Mouse (Mus musculus) thymus, adult 2 months (tissue): ENCODE results near the gene Sdr39u1. TPM values are rescaled to one million over a fixed set of nuclear protein-coding genes. Genes with fewer than 3 reads are reported as not detected.
A peak's percentile ranks its signal among the peaks of the same experiment; 100 is the strongest.

Experiments used
- DNase-seq: peaks from one replicate; pipeline ENCODE4 v3.0.0; 2021
- H3K27ac ChIP-seq: fragments of 200-500 bp; 2 replicates; pipeline ENCODE4 v1.5.1; 2012; ENCODE audit warnings: low read length, control low read depth; ENCODE audit not compliant: control insufficient read depth, insufficient read depth
- H3K27me3 ChIP-seq: fragments of 200-500 bp; 2 replicates; pipeline ENCODE4 v1.6.1; 2012; ENCODE audit warnings: mild to moderate bottlenecking, low read length, moderate library complexity, mixed read lengths; ENCODE audit not compliant: control insufficient read depth, insufficient read depth
- H3K36me3 ChIP-seq: fragments of 200-500 bp; 2 replicates; pipeline ENCODE4 v1.6.1; 2012; ENCODE audit warnings: mild to moderate bottlenecking, low read length, moderate library complexity; ENCODE audit not compliant: control insufficient read depth, insufficient read depth
- H3K4me1 ChIP-seq: fragments of 200-500 bp; replicated peaks from 2 replicates; pipeline ENCODE4 v1.6.1; 2012; ENCODE audit warnings: low read length; ENCODE audit not compliant: control insufficient read depth, insufficient read depth
- H3K4me3 ChIP-seq: fragments of 200-500 bp; 2 replicates; pipeline ENCODE4 v1.5.1; 2012; ENCODE audit warnings: mild to moderate bottlenecking, low read length, control low read depth, moderate library complexity; ENCODE audit not compliant: control insufficient read depth, insufficient read depth
- CTCF ChIP-seq: fragments of 200-500 bp; IDR thresholded peaks from 2 replicates; pipeline ENCODE4 v1.5.1; 2012; ENCODE audit warnings: mild to moderate bottlenecking, control low read depth, low read length, moderate library complexity, borderline replicate concordance; ENCODE audit not compliant: control insufficient read depth, poor library complexity, insufficient read depth; ENCODE audit errors: extremely low read depth
- POLR2A ChIP-seq: fragments of 200-500 bp; IDR thresholded peaks from 2 replicates; pipeline ENCODE4 v1.6.1; 2012; ENCODE audit warnings: mild to moderate bottlenecking, low read length, control low read depth, moderate library complexity; ENCODE audit not compliant: control insufficient read depth, poor library complexity, insufficient read depth; ENCODE audit errors: extremely low read depth
- WGBS: fragments of 180-500 bp; shearing (Covaris S2); methylation state at CpG from one replicate; pipeline ENCODE4 v1.1.7; 2018; 5-methylcytosine and 5-hydroxymethylcytosine counted together
- polyA plus RNA-seq: library from polyadenylated mRNA; depleted of rRNA; stranded (reverse); fragments of >200 nt; gene quantifications from 2 replicates; pipeline ENCODE4 v1.2.3, GENCODE M21; 2012

The Sdr39u1 gene
- polyA plus RNA-seq, 1 experiment: 54.8 TPM

GRCm38 (mm10) chr14:55884713-55885113, 15.4 kb downstream of the Sdr39u1 start, which contains the start of gene Khnyn:
Khnyn (plus strand) TSS chr14:55884947.
- Histone ChIP-seq H3K4me3 (peak within 1 kb of the TSS; percentile 70), H3K36me3 (peaks cover 20% of the 10 kb centered on the region), H3K27me3 (no peaks in the 10 kb centered on the region), H3K27ac (peak within 1 kb of the TSS; percentile 55), H3K4me1 (peaks cover 25% of the 10 kb centered on the region)
- under 1% methylated on average over 30 of the region's 30 CpGs for WGBS
- TF ChIP-seq CTCF: 0 out of 2 replicates have a peak, but pooled peaks have one; percentile 19
- 0 out of 2 replicates have a peak, but pooled peaks have one; percentile 55 for TF ChIP-seq POLR2A
- peak; percentile 76 for DNase-seq

GRCm38 (mm10) chr14:55884166-55884565, 15.9 kb downstream of the Sdr39u1 start, which contains the start of gene Cbln3:
Cbln3 (minus strand) TSS chr14:55884392.
- TF ChIP-seq CTCF (no peak), POLR2A (no peak)
- H3K36me3 ChIP-seq: peaks cover 17% of the 10 kb centered on the region
- WGBS: 68% methylated on average over 4 of the region's 4 CpGs
- DNase-seq: peak; percentile 12
- H3K27me3 ChIP-seq: no peaks in the 10 kb centered on the region
- H3K4me3 ChIP-seq: peak within 1 kb of the TSS; percentile 70
- H3K4me1 ChIP-seq: peaks cover 25% of the 10 kb centered on the region
- peak within 1 kb of the TSS; percentile 55; the same call in 1 of the 2 replicates for H3K27ac ChIP-seq

DNA sequence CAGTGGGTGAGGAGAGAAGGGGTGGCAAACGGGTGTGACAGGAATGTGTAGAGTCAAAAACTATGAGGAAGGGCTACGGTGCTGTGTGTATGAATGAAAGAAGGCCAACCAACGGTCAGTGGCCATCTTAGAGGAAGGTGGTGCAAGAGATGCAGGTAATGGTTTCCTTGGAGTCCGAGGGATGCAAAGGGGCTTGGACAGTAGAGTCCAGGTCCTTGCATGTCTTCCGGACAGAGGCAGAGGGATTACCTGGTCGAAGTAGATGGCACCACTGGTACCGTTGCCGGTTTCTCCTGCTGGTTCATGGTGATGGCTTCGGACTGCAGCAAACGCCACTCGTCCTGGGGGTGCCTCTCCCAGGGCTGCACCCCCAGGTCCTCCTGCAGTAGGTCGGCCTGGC, 16.4 kb downstream of the Sdr39u1 start:
- WGBS: 97% methylated on average over 12 of the region's 12 CpGs
- Histone ChIP-seq H3K36me3 (peaks cover 13% of the 10 kb centered on the region), H3K4me3 (no peak overlapping the region), H3K27me3 (no peaks in the 10 kb centered on the region), H3K4me1 (peaks cover 25% of the 10 kb centered on the region), H3K27ac (no peak overlapping the region)
- TF ChIP-seq POLR2A: no peak
- TF ChIP-seq CTCF: no peak
- no peak for DNase-seq

- no peak for DNase-seq
- WGBS: 95% methylated on average over 13 of the region's 13 CpGs
- Histone ChIP-seq H3K36me3 (peaks cover 9% of the 10 kb centered on the region; the same call in 1 of the 2 replicates), H3K4me1 (peaks cover 25% of the 10 kb centered on the region), H3K4me3 (no peak overlapping the region), H3K27ac (no peak overlapping the region), H3K27me3 (no peaks in the 10 kb centered on the region)
- TF ChIP-seq CTCF: no peak
- no peak for TF ChIP-seq POLR2A
Observed at GRCm38 (mm10) chr14:55883149-55883661, 16.9 kb downstream of the Sdr39u1 start.

- 12% methylated on average over 6 of the region's 6 CpGs for WGBS
- TF ChIP-seq POLR2A: no peak
- TF ChIP-seq CTCF: no peak
- peaks cover 2% of the 10 kb centered on the region; the same call in 1 of the 2 replicates for H3K27me3 ChIP-seq
- peak; percentile 16 for DNase-seq
- H3K27ac ChIP-seq: no peak overlapping the region
- H3K36me3 ChIP-seq: peaks cover 2% of the 10 kb centered on the region; the same call in 1 of the 2 replicates
- H3K4me1 ChIP-seq: peaks cover 25% of the 10 kb centered on the region
- no peak overlapping the region for H3K4me3 ChIP-seq
Observed at GRCm38 (mm10) chr14:55882171-55882641, 17.9 kb downstream of the Sdr39u1 start.

GRCm38 (mm10) chr14:55880982-55881381, 19.1 kb downstream of the Sdr39u1 start:
- Histone ChIP-seq H3K27ac (no peak overlapping the region), H3K27me3 (peaks cover 2% of the 10 kb centered on the region; the same call in 1 of the 2 replicates), H3K36me3 (no peaks in the 10 kb centered on the region), H3K4me3 (no peak overlapping the region), H3K4me1 (peaks cover 16% of the 10 kb centered on the region)
- TF ChIP-seq CTCF: no peak
- TF ChIP-seq POLR2A: no peak
- WGBS: 92% methylated on average over 8 of the region's 8 CpGs
- DNase-seq: no peak
